Mouse (Mus musculus): ENCODE results near the gene Mnx1.
"Not testable (repeated sequence)": the region's sequence is repeated elsewhere in the genome, so short reads cannot be mapped to it uniquely, and the experiment has no call there.

Gene Mnx1

DNA sequence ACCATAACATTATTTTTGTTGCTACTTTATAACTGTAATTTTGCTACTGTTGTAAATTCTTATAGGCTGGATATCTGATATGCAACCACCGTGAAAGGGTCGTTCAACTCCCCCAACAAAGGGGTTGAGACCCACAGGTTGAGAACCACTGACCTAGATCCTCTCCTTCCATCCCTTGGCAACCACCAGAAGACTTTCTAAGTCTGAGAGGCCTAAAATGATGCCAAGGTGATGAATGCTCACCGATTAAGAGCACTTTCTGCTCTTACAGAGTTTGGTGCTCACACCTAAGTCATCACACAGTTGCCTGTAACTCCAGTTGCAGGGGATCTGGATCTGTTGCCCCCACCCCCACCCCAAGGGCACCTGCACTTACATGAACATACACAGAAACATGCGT is 8.8 kb downstream of the Mnx1 start:
- CTCF ChIA-PET, result no interaction called here

DNA sequence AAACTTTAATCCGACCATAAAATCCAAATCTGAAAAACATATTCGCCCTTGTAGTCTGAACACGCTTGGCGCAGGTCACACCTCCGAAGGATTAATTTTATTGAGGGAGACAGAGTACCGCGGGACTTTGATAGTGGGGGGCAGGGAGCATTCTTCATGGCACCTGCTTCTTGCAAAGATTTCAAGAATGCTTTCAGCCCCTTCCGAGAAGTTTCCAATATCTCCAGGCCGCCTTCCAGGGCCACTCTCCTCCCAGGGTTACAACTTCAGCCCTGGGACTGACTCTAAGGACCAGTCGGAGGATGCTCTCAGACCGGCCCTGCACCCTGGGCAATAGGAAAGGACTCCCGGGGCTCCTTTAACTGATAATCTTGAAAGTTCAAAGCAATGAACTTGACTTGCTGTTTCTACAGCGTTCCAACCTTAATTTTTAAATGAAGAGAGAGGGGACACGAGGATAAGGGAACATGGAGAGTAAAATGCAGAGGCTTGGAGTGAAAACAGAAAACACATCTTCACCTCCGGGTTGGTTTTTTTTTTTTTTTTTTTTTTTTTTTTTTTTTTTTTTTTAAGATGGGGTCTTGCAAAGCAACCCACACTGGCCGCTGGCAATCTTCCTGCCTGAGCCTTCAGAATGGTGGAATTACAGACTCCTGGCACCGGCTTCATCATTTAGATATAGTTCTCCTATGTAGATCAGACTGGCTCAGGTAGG is 9.8 kb downstream of the Mnx1 start:
- CTCF ChIA-PET, result no interaction called here

DNA sequence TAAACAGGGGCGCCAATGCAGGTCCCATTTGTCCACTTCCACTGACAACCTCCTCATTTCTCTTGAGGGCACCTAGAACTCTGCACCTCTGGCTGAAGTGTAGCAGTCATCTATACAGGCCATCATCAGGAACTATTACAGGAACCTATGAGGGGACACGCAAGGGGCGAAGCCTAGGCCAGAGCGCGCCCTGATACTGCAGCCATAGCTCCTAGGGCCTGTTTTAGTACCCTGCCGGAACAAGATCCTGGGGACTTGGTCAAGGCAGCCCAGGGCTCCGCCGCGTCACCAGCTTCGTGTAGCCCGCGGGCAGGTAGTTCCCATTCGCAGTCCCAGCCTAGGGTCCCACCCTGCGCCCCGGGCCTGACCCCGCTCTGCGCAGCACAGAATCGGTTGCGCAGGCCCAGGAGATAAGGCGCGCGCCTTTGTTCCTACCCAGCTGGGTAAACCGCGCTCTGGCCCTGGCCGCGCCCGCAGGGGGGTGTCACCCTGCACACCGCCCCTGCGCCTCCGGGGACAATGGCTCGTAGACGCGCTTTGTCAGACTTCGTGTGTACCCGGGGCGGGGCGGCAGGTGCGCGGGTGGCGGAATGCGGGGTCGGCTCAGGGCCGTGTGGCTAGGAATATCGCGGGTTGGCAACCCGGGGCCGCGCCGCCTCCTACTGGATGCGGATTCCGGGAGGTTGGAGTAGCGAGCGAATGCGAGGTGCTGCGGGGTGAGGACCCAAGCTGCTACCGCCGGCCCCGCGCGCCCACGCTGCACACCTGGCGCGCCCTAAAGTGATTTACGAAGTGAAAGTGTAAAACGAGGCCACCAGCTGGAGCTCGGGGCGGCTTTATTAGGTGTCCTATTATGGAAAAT is 10.6 kb downstream of the Mnx1 start:
- CTCF ChIA-PET, result no interaction called here

DNA sequence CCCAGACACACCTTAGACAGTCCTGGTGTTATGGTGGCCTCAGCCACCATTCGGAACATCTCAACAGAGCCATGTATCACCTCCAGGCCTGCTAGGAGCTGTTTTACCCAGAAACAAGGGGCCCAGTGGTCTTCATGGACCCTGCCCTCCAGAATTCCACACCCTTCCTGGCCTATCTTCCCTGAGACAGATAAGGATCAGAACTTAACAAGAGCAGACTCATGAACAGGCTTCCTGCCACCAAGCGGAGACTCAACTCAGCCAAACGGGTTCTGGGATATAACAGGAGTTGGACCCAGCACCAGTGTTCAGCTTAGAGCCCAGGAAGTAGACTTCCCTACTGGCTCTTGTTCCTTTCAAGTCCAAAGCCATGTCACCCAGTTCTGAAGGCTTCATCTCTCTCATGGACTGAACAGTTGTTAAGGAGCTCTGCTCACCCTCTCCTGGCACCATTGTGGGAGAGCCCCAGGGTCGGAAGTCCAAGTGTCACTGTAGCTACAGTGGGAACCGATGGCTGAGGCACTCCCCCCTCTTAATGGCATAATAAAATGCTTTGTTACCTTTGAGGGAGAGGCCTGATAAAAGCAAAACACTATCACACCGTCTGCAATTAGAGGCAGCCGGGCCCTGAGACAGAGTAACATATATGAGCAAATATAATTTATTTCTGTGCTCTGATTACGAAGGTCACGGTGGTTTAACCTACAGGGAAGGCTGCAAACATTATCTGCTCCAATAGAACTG is 15.2 kb downstream of the Mnx1 start:
- CTCF ChIA-PET, result no interaction called here

DNA sequence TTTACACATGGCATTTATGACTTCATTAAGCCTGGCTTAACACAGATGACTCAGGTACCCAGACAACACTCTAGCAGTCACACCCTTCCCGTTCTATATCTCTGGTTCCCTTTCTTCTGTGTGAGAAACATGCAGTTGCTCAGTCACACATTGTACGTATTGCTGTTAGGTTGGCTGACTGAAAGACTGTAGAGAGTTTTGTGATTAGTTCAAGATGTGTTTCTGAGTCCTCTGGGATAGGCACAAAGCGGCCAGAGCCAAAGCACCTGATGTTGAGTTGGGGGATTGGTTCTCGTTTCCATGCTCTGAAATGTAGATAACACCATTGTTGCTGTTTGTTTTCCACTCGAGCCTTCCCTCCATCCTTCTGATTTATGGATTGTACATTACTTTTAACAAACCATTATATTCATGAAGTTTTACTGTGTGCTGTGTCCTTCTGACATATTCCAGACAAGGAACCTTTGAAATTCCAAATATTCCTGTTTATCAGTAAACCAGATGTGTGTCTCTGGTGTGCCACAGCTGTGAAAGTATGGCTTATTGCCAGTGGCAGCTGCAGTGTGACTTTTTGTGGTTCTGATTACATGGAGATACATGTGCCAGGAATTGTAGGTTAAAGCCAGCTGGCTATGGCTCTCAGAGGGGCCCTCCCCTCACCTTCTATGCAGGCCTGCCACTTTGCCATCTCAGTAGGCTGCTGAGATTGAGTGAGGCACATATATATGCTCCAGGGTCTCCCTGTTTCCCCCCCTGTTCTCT is 21.2 kb downstream of the Mnx1 start:
- CTCF ChIA-PET, result no interaction called here

DNA sequence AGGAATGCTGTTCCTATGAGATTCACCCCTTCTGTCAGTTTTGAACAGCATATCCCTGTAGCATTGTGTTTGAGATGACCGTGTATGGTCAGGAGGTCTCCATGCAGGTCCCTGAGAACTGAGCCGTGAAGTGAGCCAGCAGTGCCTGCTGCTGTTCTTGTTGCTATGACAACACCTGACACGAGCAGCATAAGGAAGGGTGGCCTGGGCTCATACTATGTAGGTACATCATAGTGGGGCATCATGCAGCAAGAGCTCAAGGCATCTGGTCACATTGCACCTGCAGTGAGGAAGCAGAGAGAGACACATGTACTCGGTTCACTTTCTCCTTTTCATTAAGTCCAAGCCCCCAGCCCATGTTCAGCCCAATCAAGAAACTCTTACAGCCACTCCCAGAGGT is 25.9 kb downstream of the Mnx1 start:
- CTCF ChIA-PET, result no interaction called here

DNA sequence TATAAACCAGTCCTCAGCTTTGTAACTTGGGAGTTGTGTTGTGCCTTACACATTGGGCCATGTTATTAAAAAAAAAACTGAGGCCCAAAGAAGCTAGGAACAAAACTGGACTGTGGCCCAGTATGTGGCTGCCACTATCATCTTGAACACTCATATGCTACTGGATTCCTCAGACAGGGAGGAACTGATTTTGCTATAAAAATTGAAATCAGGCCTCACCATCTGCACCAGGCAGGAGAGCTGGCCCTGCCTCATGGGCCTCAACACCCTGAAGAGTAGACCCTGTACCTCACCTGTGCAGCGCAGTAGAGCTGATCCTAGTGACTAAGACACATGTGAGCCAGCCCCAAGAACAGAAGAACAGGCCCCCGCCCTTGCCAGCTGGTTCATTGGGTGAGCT is 33.0 kb downstream of the Mnx1 start:
- CTCF ChIA-PET, result no interaction called here

DNA sequence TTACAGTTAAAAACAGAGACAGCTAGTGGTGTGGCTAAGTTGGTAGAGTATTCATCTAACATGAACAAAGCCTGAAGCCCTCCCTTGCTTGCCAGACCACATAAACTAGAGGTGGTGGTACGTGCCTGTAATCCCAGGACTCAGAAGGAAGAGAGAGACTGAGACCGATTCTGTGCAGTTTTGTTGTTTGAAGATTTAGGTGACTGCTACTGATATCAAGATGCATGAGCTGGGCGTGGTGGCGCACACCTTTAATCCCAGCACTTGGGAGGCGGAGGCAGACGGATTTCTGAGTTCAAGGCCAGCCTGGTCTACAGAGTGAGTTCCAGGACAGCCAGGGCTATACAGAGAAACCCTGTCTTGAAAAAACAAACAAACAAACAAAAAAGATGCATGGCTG is 41.5 kb downstream of the Mnx1 start:
- CTCF ChIA-PET, result interaction anchor here (0.6 kb wide), 1 partner anchor 139 kb away, joined by 4 read pairs; no protein-coding TSS in a partner anchor

DNA sequence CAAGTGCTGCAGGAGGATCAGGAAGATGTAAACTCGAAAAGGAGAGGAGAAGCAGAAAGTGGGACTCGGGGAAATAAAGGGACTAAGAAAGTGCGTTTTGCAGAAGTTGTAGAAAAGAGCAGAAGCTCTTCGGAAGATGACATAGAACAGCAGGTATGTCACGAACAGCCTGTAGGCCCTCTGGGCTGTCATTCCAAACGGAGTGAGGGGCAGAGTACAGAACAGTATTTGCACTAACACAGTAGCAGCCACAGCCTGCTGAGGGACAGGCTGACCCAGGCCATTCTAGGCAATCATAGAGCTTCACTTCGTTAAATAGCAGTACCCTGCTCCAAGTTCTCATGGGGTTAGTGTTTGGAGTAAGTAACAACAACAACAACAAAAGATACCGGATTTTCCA is 42.8 kb downstream of the Mnx1 start:
- CTCF ChIA-PET, result no interaction called here

DNA sequence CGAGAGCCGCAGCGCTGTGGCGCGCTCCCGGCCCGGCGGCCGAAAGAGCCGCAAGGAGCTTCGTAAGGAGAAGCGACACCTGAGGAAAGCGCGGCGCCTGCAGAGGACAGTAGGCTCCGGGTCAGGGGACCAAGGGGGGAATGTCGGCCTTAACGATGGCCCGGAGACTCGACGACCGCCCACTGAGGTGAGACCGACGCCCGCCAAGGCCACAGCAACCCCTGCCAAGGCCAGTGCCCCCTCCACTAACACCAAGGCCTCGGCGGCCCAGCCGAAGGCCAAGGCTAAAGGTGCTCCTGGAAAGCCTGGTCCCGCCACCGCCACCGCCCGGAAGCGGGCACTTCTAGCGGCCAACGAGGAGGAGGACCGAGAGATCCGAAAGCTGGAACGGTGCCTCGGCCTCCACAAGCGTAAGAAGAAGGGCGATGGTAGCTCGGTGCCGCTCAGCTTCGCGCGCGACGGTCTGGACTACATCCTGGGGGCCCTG is 43.4 kb downstream of the Mnx1 start:
- CTCF ChIA-PET, result no interaction called here

DNA sequence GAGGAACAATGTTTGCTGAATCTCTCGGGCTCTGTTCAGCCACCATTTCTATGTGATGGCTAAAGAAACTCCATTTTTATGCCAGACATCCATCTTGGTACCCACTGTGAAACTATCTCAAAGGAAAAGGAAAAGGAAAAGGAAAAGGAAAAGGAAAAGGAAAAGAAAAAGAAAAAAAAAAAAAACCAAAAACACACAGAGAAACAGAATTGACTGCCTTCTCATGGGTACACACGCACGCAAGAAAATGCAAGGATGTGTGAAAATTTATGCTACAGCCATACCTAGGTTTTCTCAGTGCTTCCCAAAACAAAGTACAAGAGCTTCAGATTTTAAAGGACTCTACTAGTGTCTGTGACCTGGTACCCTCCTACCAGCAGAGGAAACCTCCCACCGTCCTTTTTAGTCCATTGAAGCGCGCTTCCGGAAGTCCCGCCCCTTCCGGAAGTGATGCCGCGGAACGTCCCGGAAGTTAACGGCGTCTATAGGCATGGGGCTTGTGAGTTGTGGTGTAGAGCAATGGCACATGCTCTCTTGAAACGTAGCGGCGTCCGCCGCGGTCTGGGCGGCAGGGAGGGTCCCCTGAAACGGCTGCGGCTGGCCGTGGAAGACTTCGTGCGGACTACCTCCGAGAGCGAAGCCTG is 43.9 kb downstream of the Mnx1 start, which contains the start of gene Nom1:
Gene Nom1 (plus strand): TSS at position 437 of the 644 bp plus-strand sequence.
- CTCF ChIA-PET, result no interaction called here

DNA sequence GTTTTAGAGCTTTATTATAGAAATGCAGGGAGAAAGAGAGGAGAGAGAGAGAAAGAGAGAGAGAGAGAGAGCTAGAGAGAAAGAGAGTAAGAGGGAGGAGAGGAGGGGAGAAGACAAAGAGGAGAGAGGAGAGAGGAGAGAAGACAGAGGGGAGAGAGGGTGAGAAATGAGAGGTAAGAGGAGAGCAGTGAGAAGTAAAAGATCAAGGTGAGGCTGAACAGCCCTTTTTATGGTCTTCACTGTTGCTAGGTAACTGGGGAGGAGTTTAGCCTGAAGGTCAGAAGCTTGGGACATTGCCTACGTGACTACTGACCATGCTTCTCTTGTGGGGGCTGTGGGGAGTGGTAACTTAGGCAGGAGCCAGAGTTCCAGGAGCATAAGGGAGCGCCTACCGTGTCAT is 54.9 kb downstream of the Mnx1 start:
- CTCF ChIA-PET, result not testable (repeated sequence)
